Mouse (Mus musculus) limb, embryonic 13.5 days (tissue): ENCODE results near the gene Smim10l2a. TPM values are rescaled to one million over a fixed set of nuclear protein-coding genes. Genes with fewer than 3 reads are reported as not detected.
A peak's percentile ranks its signal among the peaks of the same experiment; 100 is the strongest.
"Not testable (repeated sequence)": the region's sequence is repeated elsewhere in the genome, so short reads cannot be mapped to it uniquely, and the experiment has no call there.

ENCODE experiments used
- ATAC-seq: fragments of 200-750 bp; cut with Nextera tagmentation; 2 replicates; pipeline ENCODE4 v1.8.0; 2017; ENCODE audit warnings: low read depth, moderate number of reproducible peaks, moderate TSS enrichment; ENCODE audit not compliant: low FRiP score
- H3K27ac ChIP-seq: fragments of 300-500 bp; sonication (generic); 2 replicates; pipeline ENCODE4 v1.5.1; 2015; ENCODE audit warnings: inconsistent platforms, mild to moderate bottlenecking, moderate library complexity
- H3K27me3 ChIP-seq: fragments of 300-500 bp; sonication (generic); 2 replicates; pipeline ENCODE4 v1.6.1; 2015; ENCODE audit warnings: mild to moderate bottlenecking, inconsistent platforms
- H3K36me3 ChIP-seq: fragments of 300-500 bp; sonication (generic); 2 replicates; pipeline ENCODE4 v1.6.1; 2015; ENCODE audit warnings: inconsistent platforms, mild to moderate bottlenecking, moderate library complexity
- H3K4me1 ChIP-seq: fragments of 300-500 bp; sonication (generic); 2 replicates; pipeline ENCODE4 v1.6.1; 2015; ENCODE audit warnings: inconsistent platforms
- H3K4me2 ChIP-seq: fragments of 300-500 bp; sonication (generic); replicated peaks from 2 replicates; pipeline ENCODE4 v1.6.1; 2015; ENCODE audit warnings: inconsistent platforms, mild to moderate bottlenecking, moderate library complexity
- H3K4me3 ChIP-seq: fragments of 300-500 bp; sonication (generic); 2 replicates; pipeline ENCODE4 v1.5.1; 2015; ENCODE audit warnings: moderate library complexity, mild to moderate bottlenecking, inconsistent platforms
- H3K9ac ChIP-seq: fragments of 300-500 bp; sonication (generic); 2 replicates; pipeline ENCODE4 v1.6.1; 2015; ENCODE audit warnings: mild to moderate bottlenecking, inconsistent platforms
- H3K9me3 ChIP-seq: fragments of 300-500 bp; sonication (generic); 2 replicates; pipeline ENCODE4 v1.6.1; 2016; ENCODE audit warnings: inconsistent platforms
- WGBS: fragments of 180-500 bp; shearing (Covaris S2); methylation state at CpG from one replicate; pipeline ENCODE4 v1.1.7; 2015; 5-methylcytosine and 5-hydroxymethylcytosine counted together
- polyA plus RNA-seq: library from polyadenylated mRNA; unstranded; fragments of >200 nt; fragmentation: Nextera tagmentation; extraction: Ambion mirVana; gene quantifications from 2 replicates; pipeline ENCODE4 v1.2.1, GENCODE M21; 2015

Gene Smim10l2a
- polyA plus RNA-seq = 9.0 and 9.9 TPM in 2 replicates

GRCm38 (mm10) chrX:56374431-56375128 is at the start of gene Smim10l2a:
Gene Smim10l2a (plus strand): TSS chrX:56374586.
- H3K9ac ChIP-seq = peak within 1 kb of the TSS; percentile 56
- H3K4me3 ChIP-seq = peak within 1 kb of the TSS; percentile 53
- peak within 1 kb of the TSS; percentile 62 for H3K4me2 ChIP-seq
- H3K27ac ChIP-seq, H3K27me3 ChIP-seq, H3K36me3 ChIP-seq, H3K4me1 ChIP-seq, H3K9me3 ChIP-seq: not testable (repeated sequence)
- ATAC-seq = peak; percentile 93
- WGBS = 13% methylated on average over 54 of the region's 56 CpGs

- no peak for ATAC-seq
- Histone ChIP-seq H3K27ac (no peak overlapping the region), H3K4me1 (no peaks in the 10 kb centered on the region), H3K36me3 (no peaks in the 10 kb centered on the region), H3K4me2 (no peak overlapping the region), H3K9ac (no peak overlapping the region), H3K4me3 (no peak overlapping the region), H3K9me3 (peaks cover 5% of the 10 kb centered on the region), H3K27me3 (no peaks in the 10 kb centered on the region)
- WGBS = 64% methylated on average over 3 of the region's 3 CpGs
Observed at GRCm38 (mm10) chrX:56332046-56332445, 42.3 kb upstream of the Smim10l2a start.

- ATAC-seq = no peak
- Histone ChIP-seq H3K4me2 (no peak overlapping the region), H3K4me3 (no peak overlapping the region), H3K9me3 (no peaks in the 10 kb centered on the region), H3K36me3 (no peaks in the 10 kb centered on the region), H3K4me1 (no peaks in the 10 kb centered on the region), H3K9ac (no peak overlapping the region), H3K27ac (no peak overlapping the region), H3K27me3 (no peaks in the 10 kb centered on the region)
Observed at GRCm38 (mm10) chrX:56340305-56340704, 34.1 kb upstream of the Smim10l2a start.

- Histone ChIP-seq H3K27me3 (no peaks in the 10 kb centered on the region), H3K4me3 (no peak overlapping the region), H3K27ac (no peak overlapping the region), H3K9ac (no peak overlapping the region), H3K9me3 (no peaks in the 10 kb centered on the region), H3K4me1 (no peaks in the 10 kb centered on the region), H3K36me3 (no peaks in the 10 kb centered on the region), H3K4me2 (no peak overlapping the region)
- no peak for ATAC-seq
- 83% methylated on average over 3 of the region's 3 CpGs for WGBS
Observed at GRCm38 (mm10) chrX:56342921-56343320, 31.5 kb upstream of the Smim10l2a start.

- Histone ChIP-seq H3K4me3 (peak within 1 kb of the TSS; percentile 58), H3K36me3 (peaks cover 7% of the 10 kb centered on the region; the same call in 1 of the 2 replicates), H3K27ac (peak within 1 kb of the TSS; percentile 6; the same call in 1 of the 2 replicates), H3K9ac (peak within 1 kb of the TSS; percentile 63), H3K27me3 (no peaks in the 10 kb centered on the region), H3K4me2 (peak within 1 kb of the TSS; percentile 58), H3K4me1 (no peaks in the 10 kb centered on the region), H3K9me3 (no peaks in the 10 kb centered on the region)
- WGBS = 18% methylated on average over 36 of the region's 39 CpGs
- ATAC-seq = peak; percentile 95
Observed at GRCm38 (mm10) chrX:56346176-56346931, 28.0 kb upstream of the Smim10l2a start, which contains the start of gene Zfp449. Gene Zfp449 (plus strand): TSS chrX:56346400.

- no peaks in the 10 kb centered on the region for H3K27me3 ChIP-seq
- H3K4me3 ChIP-seq = peak overlapping the region; percentile 58
- peaks cover 9% of the 10 kb centered on the region; the same call in 1 of the 2 replicates for H3K36me3 ChIP-seq
- H3K4me2 ChIP-seq = peak overlapping the region; percentile 58
- H3K9me3 ChIP-seq = no peaks in the 10 kb centered on the region
- no peaks in the 10 kb centered on the region for H3K4me1 ChIP-seq
- peak; percentile 41; the same call in 1 of the 2 replicates for ATAC-seq
- H3K9ac ChIP-seq = peak overlapping the region; percentile 63
- H3K27ac ChIP-seq = peak overlapping the region; percentile 6; the same call in 1 of the 2 replicates
- 25% methylated on average over 8 of the region's 8 CpGs for WGBS
Observed at GRCm38 (mm10) chrX:56346932-56347253, 27.5 kb upstream of the Smim10l2a start.

- no peaks in the 10 kb centered on the region for H3K27me3 ChIP-seq
- no peak overlapping the region for H3K27ac ChIP-seq
- no peak overlapping the region for H3K4me3 ChIP-seq
- H3K36me3 ChIP-seq = no peaks in the 10 kb centered on the region
- no peaks in the 10 kb centered on the region for H3K4me1 ChIP-seq
- ATAC-seq = no peak
- no peak overlapping the region for H3K9ac ChIP-seq
- 73% methylated on average over 2 of the region's 2 CpGs for WGBS
- H3K9me3 ChIP-seq = no peaks in the 10 kb centered on the region
- no peak overlapping the region for H3K4me2 ChIP-seq
Observed at GRCm38 (mm10) chrX:56380852-56381251, 6.5 kb downstream of the Smim10l2a start.

- H3K27me3 ChIP-seq = no peaks in the 10 kb centered on the region
- H3K4me2 ChIP-seq = no peak overlapping the region
- H3K36me3 ChIP-seq = no peaks in the 10 kb centered on the region
- no peak overlapping the region for H3K4me3 ChIP-seq
- 79% methylated on average over 2 of the region's 2 CpGs for WGBS
- H3K4me1 ChIP-seq = no peaks in the 10 kb centered on the region
- no peaks in the 10 kb centered on the region for H3K9me3 ChIP-seq
- H3K9ac ChIP-seq = no peak overlapping the region
- no peak overlapping the region for H3K27ac ChIP-seq
- ATAC-seq = no peak
Observed at GRCm38 (mm10) chrX:56384142-56384541, 9.8 kb downstream of the Smim10l2a start.

GRCm38 (mm10) chrX:56404646-56405045 is 30.3 kb downstream of the Smim10l2a start:
- no peak for ATAC-seq
- no peaks in the 10 kb centered on the region for H3K4me1 ChIP-seq
- no peak overlapping the region for H3K9ac ChIP-seq
- WGBS = 33% methylated on average over 2 of the region's 2 CpGs
- H3K36me3 ChIP-seq = no peaks in the 10 kb centered on the region
- no peak overlapping the region for H3K27ac ChIP-seq
- H3K4me3 ChIP-seq = no peak overlapping the region
- no peak overlapping the region for H3K4me2 ChIP-seq
- no peaks in the 10 kb centered on the region for H3K27me3 ChIP-seq
- no peaks in the 10 kb centered on the region for H3K9me3 ChIP-seq

GRCm38 (mm10) chrX:56405482-56405881 is 31.1 kb downstream of the Smim10l2a start:
- H3K4me2 ChIP-seq = no peak overlapping the region
- no peak for ATAC-seq

GRCm38 (mm10) chrX:56406128-56406527 is 31.7 kb downstream of the Smim10l2a start:
- H3K27me3 ChIP-seq = no peaks in the 10 kb centered on the region
- no peak for ATAC-seq
- H3K36me3 ChIP-seq = no peaks in the 10 kb centered on the region
- no peak overlapping the region for H3K4me3 ChIP-seq
- no peak overlapping the region for H3K27ac ChIP-seq
- H3K4me2 ChIP-seq = no peak overlapping the region
- H3K4me1 ChIP-seq = no peaks in the 10 kb centered on the region
- no peaks in the 10 kb centered on the region for H3K9me3 ChIP-seq
- no peak overlapping the region for H3K9ac ChIP-seq
- WGBS = 32% methylated on average over 5 of the region's 5 CpGs

More at GRCm38 (mm10) chrX:56405482-56405881, 31.1 kb downstream of the Smim10l2a start:
- no peaks in the 10 kb centered on the region for H3K36me3 ChIP-seq
- no peak overlapping the region for H3K27ac ChIP-seq
- H3K9me3 ChIP-seq = no peaks in the 10 kb centered on the region
- H3K27me3 ChIP-seq = no peaks in the 10 kb centered on the region
- WGBS = 55% methylated on average over 1 of the region's 1 CpGs
- H3K9ac ChIP-seq = no peak overlapping the region
- H3K4me1 ChIP-seq = no peaks in the 10 kb centered on the region
- no peak overlapping the region for H3K4me3 ChIP-seq

GRCm38 (mm10) chrX:56416277-56416676 is 41.9 kb downstream of the Smim10l2a start:
- ATAC-seq = no peak
- H3K36me3 ChIP-seq = no peaks in the 10 kb centered on the region
- no peak overlapping the region for H3K9ac ChIP-seq
- H3K4me1 ChIP-seq = no peaks in the 10 kb centered on the region
- H3K9me3 ChIP-seq = no peaks in the 10 kb centered on the region
- whole genome bisulfite sequencing = 68% methylated on average over 3 of the region's 3 CpGs
- no peak overlapping the region for H3K4me2 ChIP-seq
- H3K27me3 ChIP-seq = no peaks in the 10 kb centered on the region
- no peak overlapping the region for H3K4me3 ChIP-seq
- H3K27ac ChIP-seq = no peak overlapping the region
